Mouse (Mus musculus): ENCODE measurements around the gene Gclc.

Gclc gene

DNA sequence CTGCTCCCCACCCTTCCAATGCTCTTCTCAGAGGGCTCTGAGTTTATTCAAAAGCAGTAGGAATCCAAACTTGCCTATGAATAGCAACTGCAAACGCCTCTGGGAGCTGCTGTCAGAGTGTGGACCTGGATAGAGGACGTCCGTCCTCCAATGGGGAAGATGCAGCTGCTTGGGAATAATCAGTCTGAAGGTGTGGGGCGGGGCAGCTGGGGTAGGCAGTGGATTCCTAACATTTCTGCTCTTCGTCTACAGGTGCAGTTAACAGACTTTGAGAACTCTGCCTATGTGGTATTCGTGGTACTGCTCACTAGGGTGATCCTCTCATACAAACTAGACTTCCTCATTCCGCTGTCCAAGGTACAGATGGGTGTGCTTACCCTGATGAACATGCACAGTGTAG is 33.6 kb downstream of the Gclc start:
- DNase-seq, result no peak

DNA sequence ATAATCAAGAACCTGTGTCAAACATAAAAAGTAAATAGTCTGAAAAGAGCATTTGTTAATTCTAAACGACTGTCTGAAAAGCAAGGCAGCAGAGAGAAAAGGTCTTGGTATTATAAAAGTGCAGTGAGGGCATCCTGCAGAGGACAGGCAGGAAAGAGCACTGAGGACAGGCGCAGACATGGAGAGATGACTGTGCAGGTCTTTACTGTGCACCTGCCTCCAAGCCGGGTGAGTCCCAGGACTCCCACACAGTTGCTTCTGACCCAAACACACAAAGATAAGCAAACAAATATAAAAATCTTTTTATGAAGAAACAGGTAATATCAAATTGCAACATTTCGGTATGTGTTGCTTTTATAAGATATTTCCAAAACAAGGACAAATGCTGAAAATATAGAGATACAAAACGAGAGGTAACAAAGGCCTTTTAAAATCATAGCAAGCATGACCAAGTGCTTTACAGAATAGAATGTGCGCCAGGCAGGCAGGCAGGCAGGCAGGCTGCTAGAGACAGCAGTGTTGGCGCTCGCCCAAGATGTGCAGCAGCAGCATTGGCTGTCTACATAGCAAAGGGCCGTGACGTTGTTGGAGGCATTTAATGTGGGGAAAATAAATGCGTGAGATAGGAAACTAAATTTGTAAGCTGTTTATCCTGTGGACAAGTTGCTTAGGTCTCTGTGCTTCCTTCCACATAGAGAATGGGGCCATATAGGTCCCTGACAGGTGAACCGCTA is 35.4 kb downstream of the Gclc start:
- no peak for DNase-seq

DNA sequence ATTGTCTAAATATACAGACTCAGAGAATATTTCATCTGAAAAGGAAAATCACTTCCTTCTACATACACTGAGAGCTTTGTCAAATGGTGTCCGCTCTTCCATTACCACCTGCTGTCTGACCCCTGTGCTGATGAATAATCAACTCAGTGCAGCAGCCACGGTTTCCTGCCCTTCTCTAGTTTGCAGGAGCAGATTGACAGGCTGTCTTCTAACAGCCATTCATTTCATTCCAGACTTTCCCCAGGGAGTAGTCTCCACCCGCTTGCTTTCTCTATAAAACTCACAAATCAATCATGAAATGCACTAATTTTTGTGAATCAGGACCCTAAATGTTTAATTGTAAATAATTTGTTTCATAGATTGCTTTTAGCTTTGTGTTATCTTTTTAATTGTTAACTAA is 39.5 kb downstream of the Gclc start:
- DNase-seq, result no peak

DNA sequence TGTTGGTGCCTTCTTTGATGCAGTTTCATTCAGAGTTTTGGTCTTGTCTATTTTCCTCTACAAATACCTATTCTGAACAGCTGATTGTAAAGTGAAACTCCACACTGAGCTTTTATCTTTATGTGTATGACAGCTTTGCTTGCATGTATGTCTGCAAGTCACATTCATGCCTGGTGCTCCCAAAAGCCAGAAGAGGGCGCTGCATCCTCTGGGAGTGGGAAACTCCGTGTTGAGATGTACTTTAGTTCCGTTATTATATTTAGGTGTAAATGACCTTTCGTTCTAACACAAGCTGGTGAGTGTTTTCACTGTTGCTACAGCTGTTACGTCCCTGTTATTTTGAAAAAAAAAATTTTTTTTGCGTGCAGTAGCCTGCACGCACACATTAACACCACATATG is 48.1 kb downstream of the Gclc start:
- peak; percentile 16 to 22 for DNase-seq

DNA sequence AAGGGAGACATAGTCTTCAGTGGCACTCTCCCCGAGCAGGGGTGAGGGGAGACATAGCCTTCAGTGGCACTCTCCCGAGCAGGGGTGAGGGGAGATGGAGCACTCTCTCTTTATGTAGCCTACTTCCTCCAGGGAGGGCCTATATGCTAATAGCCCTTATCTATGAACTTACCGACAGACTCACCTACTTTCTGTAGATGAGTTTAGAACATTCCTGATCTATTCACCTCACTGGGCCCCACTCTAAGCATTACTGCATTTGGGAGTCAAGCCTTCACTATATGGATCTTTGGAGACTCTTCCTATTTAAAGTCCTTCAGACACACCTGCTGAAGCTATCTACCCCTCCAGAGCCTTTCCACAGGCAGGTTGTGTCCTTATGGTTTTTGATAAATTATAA is 52.1 kb downstream of the Gclc start:
- DNase-seq, result no peak

DNA sequence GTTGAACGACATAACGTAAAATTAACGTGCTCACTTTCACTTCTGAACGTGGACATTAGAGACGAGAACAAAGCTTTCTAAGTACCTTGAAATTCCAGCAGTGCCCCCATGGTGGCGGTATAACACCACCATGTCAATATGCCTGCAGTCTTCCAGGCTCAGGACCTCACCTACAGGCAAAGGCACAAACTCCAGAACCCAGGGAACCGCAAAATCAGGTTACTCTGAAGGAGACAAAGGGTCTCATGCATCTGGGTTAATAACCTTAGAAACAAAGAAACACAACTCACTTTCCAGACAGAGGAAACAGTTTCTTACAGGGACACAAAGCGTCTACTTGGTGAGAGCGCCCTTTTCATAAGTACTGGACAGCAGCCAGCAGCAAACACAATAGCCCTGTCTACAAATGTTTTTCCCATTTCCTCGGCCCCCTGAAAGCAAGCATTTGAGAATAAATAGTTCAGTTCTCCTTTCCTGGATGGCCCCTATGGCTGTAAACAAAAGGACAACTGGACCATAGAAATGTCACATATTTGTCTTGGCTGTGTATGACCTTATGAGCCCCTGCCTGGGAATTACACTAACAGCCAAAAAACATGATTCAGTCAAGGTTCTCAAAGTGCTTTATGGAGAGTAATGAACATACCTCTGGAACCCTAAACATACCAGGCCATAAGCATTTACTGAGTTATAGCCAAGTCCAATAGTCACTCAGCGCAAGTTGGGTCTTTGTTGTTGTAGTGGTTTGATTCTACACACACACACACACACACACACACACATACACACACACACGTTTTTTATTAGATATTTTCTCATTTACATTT is 52.7 kb downstream of the Gclc start:
- DNase-seq, result peak; percentile 62 to 79

DNA sequence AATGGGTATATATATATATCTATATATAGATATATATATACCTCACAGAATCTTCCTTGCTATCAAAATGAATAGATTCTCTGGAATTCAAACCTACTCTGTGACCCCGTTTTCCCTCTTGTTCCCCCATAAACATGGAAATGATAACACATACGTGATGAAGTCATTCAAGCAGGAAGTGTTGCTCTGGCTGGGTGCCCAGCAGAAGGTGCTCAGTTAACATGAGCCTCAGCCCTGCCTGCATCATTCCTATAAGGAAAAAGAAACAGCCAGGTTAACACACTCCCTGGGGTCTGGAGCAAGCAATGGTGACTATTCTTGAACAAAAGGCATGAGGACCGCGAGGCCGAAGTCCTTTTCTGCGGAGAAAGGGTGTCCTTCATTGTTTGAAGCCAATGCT is 54.1 kb downstream of the Gclc start:
- no peak for DNase-seq

DNA sequence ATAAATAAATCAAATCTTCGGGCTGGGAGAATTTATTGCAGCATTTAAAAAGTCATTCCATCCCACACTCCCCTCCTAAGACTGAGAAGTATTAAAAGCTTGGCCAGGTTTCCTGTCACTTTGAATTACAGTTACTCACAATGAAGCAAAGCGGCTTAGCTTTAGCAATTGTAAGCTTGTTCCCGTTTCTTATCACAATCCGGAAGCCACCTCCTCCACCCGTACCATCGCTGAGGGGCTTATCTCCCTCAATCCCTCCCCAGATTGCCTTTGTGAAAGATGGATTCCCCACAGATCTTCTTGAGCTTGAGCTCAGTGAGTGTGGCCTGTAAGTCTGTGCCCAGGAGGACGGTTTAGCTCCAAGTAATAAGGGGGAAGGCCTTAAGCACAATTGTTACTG is 64.5 kb downstream of the Gclc start:
- DNase-seq, result no peak

DNA sequence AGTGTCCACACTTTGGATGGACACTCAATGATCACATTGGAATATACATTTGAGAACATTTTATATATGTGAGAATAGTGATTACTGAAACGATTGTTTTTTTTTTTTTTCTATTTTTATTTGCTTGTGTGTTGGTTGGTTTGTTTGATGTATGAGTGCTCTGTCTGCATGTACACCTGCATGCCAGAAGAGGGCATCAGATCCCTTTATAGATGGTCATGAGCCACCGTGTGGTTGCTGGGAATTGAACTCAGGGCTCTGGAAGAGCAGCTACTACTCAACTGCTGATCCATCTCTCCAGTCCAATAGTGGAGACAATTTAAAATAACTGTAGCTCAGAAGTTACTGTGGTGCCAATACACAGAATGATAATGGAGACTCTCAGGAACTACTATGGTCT is 65.0 kb downstream of the Gclc start:
- DNase-seq, result no peak

DNA sequence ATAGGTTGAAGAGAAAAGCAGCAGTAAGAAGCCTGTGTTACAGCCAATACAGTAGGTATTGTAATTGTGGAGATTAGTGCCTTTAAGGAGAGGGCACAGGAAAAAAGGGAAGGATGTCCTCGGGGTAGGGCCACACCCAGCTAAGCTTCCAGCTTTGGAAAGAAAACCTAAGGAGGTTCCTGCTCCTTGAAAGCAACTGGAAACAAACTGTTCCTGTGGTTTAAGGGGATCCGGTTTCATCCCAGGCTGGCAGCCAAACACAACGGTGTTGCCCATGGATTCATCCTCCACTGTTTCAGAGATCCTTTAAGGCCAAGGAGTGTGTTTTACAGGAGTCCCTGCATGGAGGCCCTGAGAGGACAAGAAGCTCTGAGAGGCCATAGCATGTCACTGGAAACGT is 66.5 kb downstream of the Gclc start:
- DNase-seq, result no peak

DNA sequence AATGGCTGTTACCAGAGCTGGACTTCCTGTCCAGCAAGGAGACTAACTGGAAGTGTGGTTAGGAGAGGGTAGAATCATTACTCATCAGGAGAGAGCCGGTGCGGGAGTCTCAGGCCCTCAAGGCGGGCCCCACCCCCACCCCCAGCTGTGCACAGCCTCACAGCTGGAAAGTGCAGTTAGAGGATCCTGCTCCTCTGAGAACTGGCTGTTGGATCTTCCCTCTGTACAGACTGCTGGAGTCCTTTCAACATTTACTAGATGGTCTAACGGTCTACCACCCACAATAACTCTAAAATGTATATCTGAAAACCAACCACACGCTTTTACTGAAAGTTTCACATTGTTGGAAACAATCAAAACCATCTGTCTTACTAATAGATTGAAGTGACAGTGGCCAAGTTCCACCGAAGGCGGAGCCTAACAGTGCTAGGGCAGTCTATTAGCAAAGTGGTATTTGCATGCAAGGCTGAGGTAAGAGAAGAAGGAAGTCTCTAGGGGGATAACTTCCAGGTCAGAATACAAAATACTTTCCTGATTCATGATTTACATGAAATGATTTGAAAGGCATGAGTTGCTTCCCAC is 71.1 kb downstream of the Gclc start:
- DNase-seq, result no peak

DNA sequence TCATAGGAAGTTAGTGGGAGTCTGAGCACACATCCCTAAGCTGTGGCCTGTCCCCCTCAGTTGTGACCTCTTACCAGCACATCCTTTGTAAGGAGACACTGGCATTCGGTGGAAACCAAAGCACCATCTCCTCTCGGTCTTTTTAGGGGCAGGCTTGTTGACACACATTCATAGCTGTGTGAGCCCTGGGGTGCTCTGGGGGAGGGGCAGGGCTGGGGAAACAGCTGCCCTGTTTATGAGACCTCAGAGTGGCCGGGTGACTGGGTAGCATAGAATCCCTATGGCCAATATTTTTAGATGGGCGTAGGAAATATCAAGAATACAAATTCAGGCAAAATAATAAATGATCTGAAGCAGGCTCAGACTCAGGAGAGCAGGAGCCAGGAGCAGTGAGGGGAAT is 71.9 kb downstream of the Gclc start:
- DNase-seq, result no peak

DNA sequence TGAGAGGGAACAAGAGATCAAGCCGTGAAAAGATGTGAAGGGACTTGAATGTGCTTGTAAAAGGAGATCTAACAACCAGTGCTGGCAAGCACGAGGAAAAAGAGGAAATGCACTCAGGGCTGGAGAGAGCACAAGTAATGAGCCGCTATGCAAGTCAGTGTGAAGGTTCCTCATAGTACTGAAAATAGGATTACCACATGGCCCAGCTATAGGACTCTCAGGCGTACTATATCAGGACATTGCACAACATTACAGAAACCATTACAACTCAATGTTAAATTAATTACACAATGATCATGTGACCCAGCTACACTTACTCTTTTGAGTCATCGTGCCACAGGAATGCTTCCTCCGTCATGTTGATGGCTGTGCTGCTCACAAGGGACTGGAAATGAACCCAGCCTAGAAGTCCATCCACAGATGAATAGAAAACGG is 74.2 kb downstream of the Gclc start:
- no peak for DNase-seq

DNA sequence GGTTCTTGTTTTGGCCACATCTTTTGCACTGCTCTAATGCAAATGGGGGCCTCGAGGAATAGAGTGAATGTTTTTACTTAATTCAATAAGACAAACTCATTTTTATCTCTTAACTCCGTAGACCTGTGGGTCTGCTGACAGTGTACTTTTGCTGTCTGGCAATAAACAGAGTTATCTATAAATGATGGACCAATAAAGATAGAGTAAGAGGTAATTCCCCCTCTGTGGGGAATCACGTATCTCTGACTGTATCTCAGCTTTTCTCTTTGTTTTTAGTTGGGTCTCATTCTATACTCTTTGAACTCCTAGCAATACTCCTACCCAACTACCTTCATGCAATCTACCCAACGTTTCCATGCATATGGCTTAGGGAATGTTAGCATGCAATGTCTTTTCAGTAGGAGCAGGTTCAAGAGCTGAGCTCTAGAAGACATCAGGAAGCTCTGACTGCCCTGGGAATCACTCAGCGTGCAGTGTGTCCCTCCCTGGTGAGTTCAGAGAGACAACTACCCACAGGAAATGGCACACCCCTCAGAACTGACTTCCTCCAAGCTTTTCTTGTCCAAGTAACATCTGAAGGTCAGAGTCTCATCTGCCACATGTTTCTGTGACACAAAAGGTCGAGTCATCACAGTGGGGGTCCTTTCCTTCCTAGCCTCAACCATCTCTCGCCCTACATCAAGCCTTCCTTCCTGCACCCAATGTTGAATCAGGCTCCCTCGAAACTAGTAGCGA is 80.1 kb downstream of the Gclc start:
- DNase-seq, result no peak

DNA sequence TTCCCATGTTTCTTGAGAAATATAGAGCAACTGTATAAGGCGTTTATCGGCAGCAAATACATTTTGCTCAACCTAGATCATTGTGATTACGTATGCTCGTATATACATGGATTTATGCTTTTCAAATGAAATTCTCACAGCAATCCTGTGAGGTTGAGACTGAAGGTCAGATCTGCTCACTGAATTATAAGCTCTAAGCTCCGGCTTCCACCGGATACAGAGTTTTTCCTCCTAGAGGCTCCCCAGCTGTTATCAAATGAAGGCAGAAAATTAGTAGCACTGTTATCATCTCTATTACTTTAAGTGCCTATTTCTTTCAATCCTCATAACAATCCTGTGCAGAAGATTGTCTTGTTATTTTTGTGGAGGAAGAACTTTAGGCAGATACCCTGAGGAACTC is 80.8 kb downstream of the Gclc start:
- DNase-seq, result no peak

DNA sequence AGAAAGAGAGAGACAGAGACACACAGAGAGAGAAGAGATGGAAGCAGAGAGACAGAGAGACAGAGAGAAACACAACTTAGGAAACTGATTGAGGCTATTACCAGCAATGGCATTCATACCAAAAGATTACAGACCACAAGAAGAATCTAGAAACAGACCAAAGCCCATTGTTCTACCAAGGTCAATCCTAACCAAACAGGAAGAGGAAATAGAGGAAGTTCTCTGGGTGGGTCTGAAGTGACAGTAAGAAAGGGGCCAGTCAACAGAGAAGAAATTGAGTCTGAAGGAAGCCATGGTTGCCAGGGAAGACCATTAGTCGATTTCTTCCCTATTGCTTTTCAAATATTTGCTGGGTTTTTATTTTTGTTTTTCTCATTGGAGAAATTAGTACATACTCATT is 81.4 kb downstream of the Gclc start:
- no peak for DNase-seq

DNA sequence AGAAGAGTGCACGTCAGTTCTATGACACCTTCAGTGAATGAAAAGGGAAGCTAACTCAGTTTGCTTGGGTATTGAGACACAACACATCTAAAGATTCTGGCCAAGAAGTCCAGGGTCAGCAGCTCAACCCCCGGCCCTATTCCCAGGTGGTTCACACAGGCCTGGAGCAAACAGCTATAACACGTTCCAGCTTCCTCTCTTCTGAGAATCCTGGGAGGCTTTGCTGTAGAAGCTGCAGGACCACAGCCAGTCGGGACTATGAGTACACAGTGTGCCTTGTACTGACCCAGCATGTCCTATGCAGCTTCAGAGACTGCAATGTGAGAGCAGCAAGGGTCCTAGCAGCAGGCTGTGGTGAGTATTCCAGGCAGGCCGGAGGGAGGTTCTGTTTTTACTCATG is 84.3 kb downstream of the Gclc start:
- no peak for DNase-seq

Data from thymus, postnatal 36 days (tissue).